Mouse (Mus musculus): Measurements from ENCODE around the gene Slc45a1. TPM values are rescaled to one million over a fixed set of nuclear protein-coding genes. Genes with fewer than 3 reads are reported as not detected.

The Slc45a1 gene
- polyA plus RNA-seq, 1 experiment, result not detected

DNA sequence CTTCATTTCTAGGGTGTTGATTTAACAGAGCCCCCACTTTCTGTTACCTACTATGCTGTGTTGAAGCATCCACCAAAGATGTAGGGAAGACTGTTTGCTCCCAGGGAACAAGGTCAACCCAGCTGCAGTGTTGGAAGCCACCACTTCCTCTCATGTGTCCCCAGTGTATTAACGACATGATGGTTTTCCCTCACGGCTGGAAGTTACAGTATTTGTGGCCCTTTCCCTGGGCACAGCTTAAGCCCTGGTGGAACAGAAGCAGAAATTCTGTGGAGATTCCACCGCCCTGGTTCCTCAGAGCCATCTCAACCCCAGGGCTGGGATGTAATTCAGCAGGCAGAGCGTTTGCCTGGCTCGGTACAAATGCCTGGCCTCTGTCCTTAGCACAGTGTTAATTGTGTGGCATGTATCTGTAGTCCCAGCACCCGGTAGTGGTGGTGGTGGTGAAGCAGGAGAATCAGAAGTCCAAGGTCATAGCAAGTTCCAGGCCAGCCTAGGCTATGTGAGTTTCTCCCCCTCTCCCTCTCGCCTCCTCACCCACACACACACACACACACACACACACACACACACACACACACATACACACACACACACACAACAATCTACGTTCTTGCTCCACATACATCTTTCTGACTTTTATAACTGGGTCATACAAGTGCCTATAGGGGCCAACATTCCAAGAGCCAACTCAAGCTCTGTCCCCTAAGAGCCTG lies 34.0 kb upstream of the Slc45a1 start:
- H3K4me3 ChIP-seq (replicated peaks; ENCODE audit: control insufficient read depth, low read depth, low read length), result no peak overlapping the region
- WGBS, result 51% methylated on average over 8 of the region's 8 CpGs
- H3K4me1 ChIP-seq (ENCODE audit: control insufficient read depth, insufficient read depth, low read length), result no peaks in the 10 kb centered on the region
- no peak overlapping the region for H3K27ac ChIP-seq (ENCODE audit: control insufficient read depth, insufficient read depth, low read depth, low read length, poor library complexity)
- TF ChIP-seq POLR2A (IDR thresholded peaks at IDR 0.05; ENCODE audit: borderline replicate concordance, control insufficient read depth, low read depth, low read length) (no peak), CTCF (IDR thresholded peaks at IDR 0.05; ENCODE audit: control insufficient read depth, insufficient read depth, low read length) (no peak)

DNA sequence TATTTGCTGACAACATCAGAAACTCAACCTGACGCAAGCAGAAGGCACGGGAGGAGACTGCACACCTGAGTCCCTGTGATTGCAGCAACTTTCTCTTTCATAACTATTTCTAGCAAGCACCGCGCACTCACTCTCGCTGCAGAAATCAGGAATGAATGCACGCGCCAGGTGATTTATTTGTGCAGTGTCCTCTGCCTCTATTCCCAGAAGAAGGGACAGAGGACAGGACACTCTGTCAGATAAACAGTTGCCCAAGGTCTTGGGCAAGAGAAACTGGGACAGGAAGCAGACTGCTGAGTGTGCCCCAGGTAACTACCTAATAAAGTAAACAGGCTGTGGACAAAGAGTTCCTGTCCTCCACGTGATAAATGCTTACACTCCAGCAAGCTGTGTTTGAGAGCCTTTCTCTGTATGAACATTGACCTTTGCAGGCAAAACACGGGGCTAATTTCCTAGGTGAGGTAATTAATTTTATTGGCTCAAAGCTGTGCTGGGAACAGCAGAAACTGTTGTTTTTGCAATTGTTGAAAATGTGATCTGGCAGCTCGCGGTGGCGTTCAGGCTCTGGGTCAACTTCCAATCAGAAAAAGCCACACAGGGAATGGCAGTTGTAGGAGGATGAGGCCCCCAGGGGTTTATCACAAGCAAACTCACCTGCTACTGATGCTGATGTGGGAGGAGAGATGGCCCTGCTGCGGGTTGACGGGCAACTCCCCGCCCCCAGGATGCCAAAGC lies 33.2 kb upstream of the Slc45a1 start:
- Histone ChIP-seq H3K4me3 (replicated peaks; ENCODE audit: control insufficient read depth, low read depth, low read length) (no peak overlapping the region), H3K27ac (ENCODE audit: control insufficient read depth, insufficient read depth, low read depth, low read length, poor library complexity) (no peak overlapping the region), H3K4me1 (ENCODE audit: control insufficient read depth, insufficient read depth, low read length) (no peaks in the 10 kb centered on the region)
- TF ChIP-seq POLR2A (IDR thresholded peaks at IDR 0.05; ENCODE audit: borderline replicate concordance, control insufficient read depth, low read depth, low read length), result no peak
- TF ChIP-seq CTCF (IDR thresholded peaks at IDR 0.05; ENCODE audit: control insufficient read depth, insufficient read depth, low read length), result no peak
- WGBS, result 36% methylated on average over 15 of the region's 15 CpGs

DNA sequence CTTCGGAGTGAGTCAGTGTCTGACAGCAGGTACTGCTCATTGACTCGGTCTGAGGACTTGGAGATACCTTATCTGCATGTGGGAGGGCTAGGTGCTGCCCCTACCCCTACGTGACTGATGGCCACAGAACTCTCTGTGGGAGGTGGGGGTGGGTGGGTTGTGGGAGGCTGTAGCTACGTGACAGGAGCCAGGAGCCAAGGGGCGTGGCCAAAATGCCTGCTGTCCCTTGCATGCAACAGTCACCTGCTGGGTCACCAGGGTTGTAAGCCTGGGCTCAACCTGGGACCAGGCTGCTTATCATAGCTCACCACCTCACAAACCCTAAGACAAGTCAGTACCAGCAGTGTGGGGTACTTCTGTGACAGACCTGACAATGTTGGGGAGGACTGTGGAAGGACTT lies 28.4 kb upstream of the Slc45a1 start:
- WGBS, result 80% methylated on average over 5 of the region's 5 CpGs

GRCm38 (mm10) chr4:150678789-150679188 lies 26.8 kb upstream of the Slc45a1 start:
- Histone ChIP-seq H3K4me3 (replicated peaks; ENCODE audit: control insufficient read depth, low read depth, low read length) (no peak overlapping the region), H3K4me1 (ENCODE audit: control insufficient read depth, insufficient read depth, low read length) (no peaks in the 10 kb centered on the region), H3K27ac (ENCODE audit: control insufficient read depth, insufficient read depth, low read depth, low read length, poor library complexity) (no peak overlapping the region)
- TF ChIP-seq CTCF (IDR thresholded peaks at IDR 0.05; ENCODE audit: control insufficient read depth, insufficient read depth, low read length), result no peak
- TF ChIP-seq POLR2A (IDR thresholded peaks at IDR 0.05; ENCODE audit: borderline replicate concordance, control insufficient read depth, low read depth, low read length), result no peak
- WGBS, result 92% methylated on average over 20 of the region's 20 CpGs

More for the DNA sequence above, 28.4 kb upstream of the Slc45a1 start:
- Histone ChIP-seq H3K4me3 (replicated peaks; ENCODE audit: control insufficient read depth, low read depth, low read length) (no peak overlapping the region), H3K4me1 (ENCODE audit: control insufficient read depth, insufficient read depth, low read length) (no peaks in the 10 kb centered on the region), H3K27ac (ENCODE audit: control insufficient read depth, insufficient read depth, low read depth, low read length, poor library complexity) (no peak overlapping the region)
- TF ChIP-seq POLR2A (IDR thresholded peaks at IDR 0.05; ENCODE audit: borderline replicate concordance, control insufficient read depth, low read depth, low read length) (no peak), CTCF (IDR thresholded peaks at IDR 0.05; ENCODE audit: control insufficient read depth, insufficient read depth, low read length) (no peak)

- H3K27ac ChIP-seq (ENCODE audit: control insufficient read depth, insufficient read depth, low read depth, low read length, poor library complexity), result no peak overlapping the region
- TF ChIP-seq POLR2A (IDR thresholded peaks at IDR 0.05; ENCODE audit: borderline replicate concordance, control insufficient read depth, low read depth, low read length), result no peak
- no peak for TF ChIP-seq CTCF (IDR thresholded peaks at IDR 0.05; ENCODE audit: control insufficient read depth, insufficient read depth, low read length)
- no peaks in the 10 kb centered on the region for H3K4me1 ChIP-seq (ENCODE audit: control insufficient read depth, insufficient read depth, low read length)
- H3K4me3 ChIP-seq (replicated peaks; ENCODE audit: control insufficient read depth, low read depth, low read length), result no peak overlapping the region
- WGBS, result 65% methylated on average over 4 of the region's 4 CpGs
Measured at GRCm38 (mm10) chr4:150677846-150678224, 25.9 kb upstream of the Slc45a1 start.

DNA sequence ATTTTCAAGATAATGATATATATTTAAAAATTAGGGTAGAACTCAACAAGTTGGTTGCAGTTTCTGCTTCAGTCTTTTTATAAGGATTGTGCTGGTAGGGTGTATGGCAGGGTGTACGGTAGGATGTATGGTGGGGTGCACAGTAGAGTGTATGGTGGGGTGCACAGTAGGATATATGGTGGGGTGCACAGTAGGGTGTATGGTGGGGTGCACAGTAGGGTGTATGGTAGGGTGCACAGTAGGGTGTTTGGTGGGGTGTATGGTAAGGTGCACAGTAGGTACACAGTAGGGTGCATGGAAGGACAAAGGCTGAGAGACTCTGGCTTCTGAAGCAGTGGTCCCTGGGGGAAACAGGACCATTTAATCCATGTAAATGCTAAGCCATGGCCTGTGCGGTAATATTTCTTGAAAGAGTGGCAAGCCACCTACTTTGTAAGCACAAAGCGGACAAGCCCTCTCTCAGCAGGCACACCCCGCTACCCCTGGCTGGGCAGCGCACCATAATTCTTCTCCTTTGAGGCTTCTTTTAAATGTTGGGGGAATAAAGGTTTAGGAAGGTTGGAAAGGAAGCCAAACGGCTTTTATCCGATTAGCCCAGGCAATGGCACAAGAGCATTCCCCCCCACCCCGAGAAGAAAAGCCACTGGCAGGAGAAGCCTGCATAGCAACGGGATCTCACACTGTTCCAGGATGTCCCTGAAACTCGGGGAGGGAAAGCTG lies 25.3 kb upstream of the Slc45a1 start:
- H3K4me3 ChIP-seq (replicated peaks; ENCODE audit: control insufficient read depth, low read depth, low read length), result no peak overlapping the region
- WGBS, result 66% methylated on average over 10 of the region's 10 CpGs
- TF ChIP-seq CTCF (IDR thresholded peaks at IDR 0.05; ENCODE audit: control insufficient read depth, insufficient read depth, low read length), result no peak
- no peaks in the 10 kb centered on the region for H3K4me1 ChIP-seq (ENCODE audit: control insufficient read depth, insufficient read depth, low read length)
- H3K27ac ChIP-seq (ENCODE audit: control insufficient read depth, insufficient read depth, low read depth, low read length, poor library complexity), result no peak overlapping the region

DNA sequence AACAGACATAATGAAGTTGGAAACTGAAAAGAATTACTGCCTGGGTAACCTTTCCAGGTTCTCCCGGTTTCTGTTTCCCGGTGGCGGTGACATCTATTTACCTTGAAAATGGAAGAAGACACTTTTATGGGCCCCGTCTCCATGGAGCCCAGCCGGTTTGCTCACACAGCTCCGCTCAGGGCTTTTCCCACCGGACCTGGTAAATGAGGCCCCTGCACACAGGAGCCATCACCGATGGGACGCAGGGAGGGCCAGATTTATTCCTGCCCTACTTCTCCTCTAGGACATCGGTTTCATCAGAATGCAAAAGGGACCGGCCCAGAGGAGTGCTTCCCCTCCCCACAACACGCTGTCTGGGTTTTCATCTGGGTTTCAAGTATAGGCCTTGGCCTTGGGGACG lies 24.1 kb upstream of the Slc45a1 start:
- H3K4me1 ChIP-seq (ENCODE audit: control insufficient read depth, insufficient read depth, low read length), result no peaks in the 10 kb centered on the region
- no peak overlapping the region for H3K27ac ChIP-seq (ENCODE audit: control insufficient read depth, insufficient read depth, low read depth, low read length, poor library complexity)
- no peak overlapping the region for H3K4me3 ChIP-seq (replicated peaks; ENCODE audit: control insufficient read depth, low read depth, low read length)
- WGBS, result 88% methylated on average over 13 of the region's 13 CpGs
- TF ChIP-seq POLR2A (IDR thresholded peaks at IDR 0.05; ENCODE audit: borderline replicate concordance, control insufficient read depth, low read depth, low read length) (no peak), CTCF (IDR thresholded peaks at IDR 0.05; ENCODE audit: control insufficient read depth, insufficient read depth, low read length) (no peak)

DNA sequence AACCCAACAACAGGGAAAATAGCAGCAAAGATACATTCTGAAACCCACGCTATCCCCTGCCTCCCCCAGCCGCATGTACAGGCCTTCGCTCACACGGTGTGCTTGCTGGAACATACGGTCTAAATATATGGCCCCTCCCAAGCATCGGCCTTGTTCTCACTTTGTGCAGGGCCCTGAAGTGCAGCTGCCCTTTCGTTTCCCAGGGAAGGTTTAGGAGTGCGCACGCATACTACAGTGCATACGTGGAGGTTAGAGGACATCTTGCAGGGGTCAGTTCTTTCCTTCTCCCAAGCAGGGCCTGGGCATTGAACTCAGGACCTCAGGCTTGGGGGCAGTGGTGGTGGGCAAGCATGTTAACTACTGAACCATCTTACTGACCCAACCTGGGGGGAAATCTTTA lies 23.3 kb upstream of the Slc45a1 start:
- Histone ChIP-seq H3K4me1 (ENCODE audit: control insufficient read depth, insufficient read depth, low read length) (no peaks in the 10 kb centered on the region), H3K27ac (ENCODE audit: control insufficient read depth, insufficient read depth, low read depth, low read length, poor library complexity) (no peak overlapping the region), H3K4me3 (replicated peaks; ENCODE audit: control insufficient read depth, low read depth, low read length) (no peak overlapping the region)
- 90% methylated on average over 10 of the region's 10 CpGs for WGBS
- TF ChIP-seq POLR2A (IDR thresholded peaks at IDR 0.05; ENCODE audit: borderline replicate concordance, control insufficient read depth, low read depth, low read length) (no peak), CTCF (IDR thresholded peaks at IDR 0.05; ENCODE audit: control insufficient read depth, insufficient read depth, low read length) (no peak)
